Mouse (Mus musculus): ENCODE results near the gene Pde8a.

Gene Pde8a

GRCm38 (mm10) chr7:81209979-81210685, 3.3 kb upstream of the Pde8a start:
- CTCF ChIA-PET = interaction anchor here (0.6 to 1.0 kb wide), 3 partner anchors 9 to 312 kb away, joined by 3 to 5 read pairs (median 4); no protein-coding TSS in a partner anchor

DNA sequence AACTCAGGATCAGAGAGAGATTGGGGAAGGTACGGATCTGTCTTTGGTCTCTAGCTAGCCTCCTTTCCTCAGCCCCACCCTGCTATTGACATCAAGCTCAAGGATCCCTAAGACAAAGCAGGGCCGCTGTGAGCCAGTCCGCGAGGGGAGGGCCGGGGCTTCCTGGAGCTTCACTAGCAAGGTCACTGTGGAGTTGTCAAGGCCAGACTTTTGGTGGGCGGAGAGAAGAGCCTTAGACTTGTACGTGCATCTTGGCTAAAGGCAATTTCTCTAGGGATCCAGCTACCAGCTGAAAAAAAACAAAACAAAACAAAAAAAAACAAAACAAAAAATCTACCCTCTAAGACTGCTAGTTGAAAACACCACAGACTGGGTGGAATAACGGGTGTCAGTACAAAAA, 1.6 kb upstream of the Pde8a start:
- CTCF ChIA-PET = interaction anchor here (0.6 to 0.7 kb wide), 4 partner anchors 88 to 1468 kb away, joined by 3 to 17 read pairs (median 4); no protein-coding TSS in a partner anchor

- CTCF ChIA-PET = interaction anchor here (0.7 kb wide), 1 partner anchor 1468 kb away, joined by 17 read pairs; no protein-coding TSS in a partner anchor
Measured at GRCm38 (mm10) chr7:81212261-81212681, 1.1 kb upstream of the Pde8a start.

DNA sequence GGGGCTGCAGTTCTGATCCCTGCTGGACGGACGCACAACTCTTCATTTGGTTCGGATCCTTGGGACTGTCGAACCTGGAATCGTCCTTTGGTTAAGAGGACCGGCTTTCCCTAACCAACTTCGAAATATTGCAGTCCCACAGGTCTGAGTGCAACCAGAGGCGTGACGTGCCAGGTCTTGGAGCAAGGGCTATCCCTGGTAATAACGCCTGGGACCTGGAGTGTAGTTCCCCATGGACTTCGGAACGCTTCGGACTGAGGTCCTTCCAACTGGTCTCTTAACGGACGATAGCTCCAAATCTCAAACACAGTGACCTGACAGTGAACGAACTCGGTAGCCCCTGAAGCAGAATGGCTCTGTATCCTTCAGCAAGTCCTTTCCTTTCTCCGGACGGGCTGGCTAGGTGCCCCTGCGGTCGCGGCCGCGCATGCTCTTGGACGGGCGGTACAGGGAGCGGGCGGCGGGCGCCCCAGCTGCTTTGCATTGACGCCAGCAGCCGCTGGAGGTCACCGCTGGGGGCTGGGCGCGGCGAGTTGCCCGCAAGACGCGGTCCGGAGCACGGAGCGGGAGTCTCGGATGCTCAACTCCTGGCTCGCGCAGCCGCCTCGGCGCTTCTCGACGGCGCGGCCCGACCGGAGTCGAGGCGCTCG, 574 bp upstream of the Pde8a start:
- CTCF ChIA-PET = no interaction called here

- CTCF ChIA-PET = interaction anchor here (0.5 to 0.6 kb wide), 2 partner anchors 553 to 1278 kb away, joined by 3 read pairs; no protein-coding TSS in a partner anchor
Measured at GRCm38 (mm10) chr7:81214153-81214907, 934 bp downstream of the Pde8a start.

DNA sequence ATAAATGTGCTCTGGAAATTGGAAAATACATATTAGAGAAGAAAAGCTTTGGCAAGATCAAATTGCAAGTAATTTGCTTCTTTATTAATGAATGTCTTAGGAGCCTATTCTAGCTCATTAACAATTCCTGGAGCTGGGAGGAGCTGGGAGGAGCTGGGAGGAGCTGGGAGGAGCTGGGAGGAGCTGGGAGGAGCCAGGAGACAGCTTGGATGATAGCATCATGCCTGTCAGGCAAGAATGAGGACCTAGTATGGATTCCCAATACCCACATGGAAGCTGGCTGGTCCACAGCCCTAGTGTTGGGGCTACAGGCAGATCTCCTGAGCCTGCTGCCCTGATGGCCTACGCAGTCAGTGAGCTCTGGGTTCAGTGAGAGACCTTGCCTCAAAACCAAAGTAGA, 2.6 kb downstream of the Pde8a start:
- CTCF ChIA-PET = no interaction called here

DNA sequence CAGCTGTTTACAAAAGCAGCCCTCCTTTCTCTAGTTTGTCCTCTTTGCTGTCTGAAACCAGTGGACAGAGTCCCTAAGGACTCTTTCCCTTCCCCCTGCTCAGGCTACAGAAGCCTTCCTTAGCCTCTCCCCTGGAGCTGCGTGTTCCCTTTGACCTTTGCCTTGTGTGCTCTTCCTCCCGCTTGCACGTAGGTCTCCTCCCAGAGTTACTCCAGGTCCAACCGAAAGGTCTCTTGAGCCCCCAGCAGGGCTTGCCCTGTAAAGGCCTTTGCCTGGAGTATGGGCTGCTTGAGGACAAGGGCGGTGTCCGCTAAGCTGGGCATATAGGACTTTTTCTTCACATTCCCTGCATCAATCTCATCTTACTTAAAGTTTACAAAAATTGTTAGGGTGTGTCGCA, 5.9 kb downstream of the Pde8a start:
- CTCF ChIA-PET = interaction anchor here (0.5 to 1.8 kb wide), 2 partner anchors 9 to 56 kb away, joined by 5 to 9 read pairs; no protein-coding TSS in a partner anchor

DNA sequence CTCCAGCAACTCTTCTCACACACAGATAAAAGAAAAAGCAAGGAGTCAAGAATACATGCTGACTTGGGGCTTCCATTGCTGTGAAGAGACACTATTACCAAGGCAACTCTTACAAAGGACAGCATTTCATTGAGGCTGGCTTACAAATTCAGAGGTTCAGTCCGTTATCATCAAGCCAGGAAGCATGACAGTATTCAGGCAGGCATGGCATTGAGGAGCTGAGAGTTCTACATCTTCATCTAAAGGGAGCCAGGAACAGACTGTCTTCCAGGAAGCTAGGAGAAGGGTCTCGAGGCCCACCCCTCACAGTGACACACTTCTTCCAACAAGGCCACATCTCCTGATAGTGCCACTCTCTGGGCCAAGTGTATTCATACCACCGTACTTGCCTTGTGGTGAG, 7.0 kb downstream of the Pde8a start:
- CTCF ChIA-PET = interaction anchor here (1.8 kb wide), 1 partner anchor 10 kb away, joined by 5 read pairs; no protein-coding TSS in a partner anchor

GRCm38 (mm10) chr7:81224260-81224659, 10.9 kb downstream of the Pde8a start:
- CTCF ChIA-PET = no interaction called here

GRCm38 (mm10) chr7:81230091-81230792, 16.8 kb downstream of the Pde8a start:
- CTCF ChIA-PET = no interaction called here

- CTCF ChIA-PET = interaction anchor here (0.6 kb wide), 1 partner anchor 757 kb away, joined by 4 read pairs; no protein-coding TSS in a partner anchor
Measured at GRCm38 (mm10) chr7:81232674-81233073, 19.3 kb downstream of the Pde8a start.

DNA sequence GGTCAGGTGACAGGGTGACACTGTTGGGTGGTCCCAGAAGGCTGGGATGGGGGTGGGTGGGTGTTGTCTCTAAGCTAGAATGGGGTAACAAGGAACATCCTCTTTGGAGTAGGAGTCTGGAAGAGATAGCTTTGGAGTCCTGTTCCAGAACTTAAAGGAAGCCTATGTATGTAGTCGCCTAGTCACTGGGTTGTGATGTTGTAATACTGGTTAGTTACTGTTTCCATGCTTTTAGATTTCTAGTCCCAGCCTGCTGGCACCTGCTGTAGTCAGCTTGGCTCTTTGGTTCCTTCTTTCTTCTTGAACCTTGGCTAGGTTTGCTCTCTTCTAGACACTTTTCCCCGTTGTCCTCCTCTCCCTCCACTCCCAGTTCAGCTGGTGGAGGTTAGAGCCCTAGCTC, 21.7 kb downstream of the Pde8a start:
- CTCF ChIA-PET = no interaction called here

DNA sequence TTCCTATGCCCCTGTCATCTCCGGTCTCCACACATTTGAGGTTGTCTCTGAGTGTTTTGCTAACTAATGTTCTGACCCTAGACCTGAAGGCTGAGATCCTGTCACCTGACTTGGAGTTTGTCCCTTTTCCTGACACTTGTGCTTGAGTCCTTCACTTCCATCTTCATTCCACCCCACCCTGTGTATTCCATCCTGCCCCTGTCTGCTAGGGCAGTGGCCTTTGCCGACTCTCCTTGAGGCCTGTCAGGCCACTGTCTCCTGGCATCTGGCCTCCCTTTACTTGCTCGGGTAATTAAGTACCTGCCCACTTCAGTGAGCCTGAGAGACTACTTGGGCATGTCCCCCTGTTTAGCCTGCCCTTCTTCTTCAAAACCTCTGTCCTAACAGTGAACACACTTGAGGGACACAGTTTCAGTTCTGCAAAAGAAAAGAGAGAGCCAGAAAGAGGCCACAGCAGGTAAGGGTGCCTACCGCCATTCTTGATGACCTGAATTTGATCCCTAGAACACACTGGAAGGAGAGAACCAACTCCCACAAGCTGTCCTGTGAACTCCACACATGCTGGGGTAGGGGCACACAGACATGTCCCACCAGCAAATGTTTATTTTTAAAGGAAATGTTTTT, 22.3 kb downstream of the Pde8a start:
- CTCF ChIA-PET = no interaction called here

GRCm38 (mm10) chr7:81243361-81243760, 30.0 kb downstream of the Pde8a start:
- CTCF ChIA-PET = no interaction called here

- CTCF ChIA-PET = no interaction called here
Measured at GRCm38 (mm10) chr7:81249854-81250279, 36.5 kb downstream of the Pde8a start.

DNA sequence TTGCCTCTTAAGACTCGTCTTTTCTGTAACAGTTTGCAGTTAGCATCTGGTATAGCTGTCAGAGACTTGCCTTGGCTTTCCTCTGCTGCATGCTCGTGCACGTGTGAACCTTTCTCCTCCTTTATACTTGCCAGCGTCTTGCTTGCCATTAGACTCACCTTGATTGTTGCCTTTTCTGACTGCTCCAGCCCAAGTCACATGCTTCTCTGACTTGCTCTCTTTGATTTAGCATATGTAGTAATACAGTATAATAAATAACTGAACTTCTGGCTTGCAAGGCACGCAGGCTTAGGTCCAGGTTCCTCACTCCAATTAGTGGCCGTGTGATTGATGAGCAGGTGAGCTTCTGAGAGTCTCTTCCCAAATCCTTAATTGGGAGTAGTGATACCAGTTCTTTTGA, 37.2 kb downstream of the Pde8a start:
- CTCF ChIA-PET = no interaction called here

- CTCF ChIA-PET = no interaction called here
Measured at GRCm38 (mm10) chr7:81251521-81251920, 38.1 kb downstream of the Pde8a start.

DNA sequence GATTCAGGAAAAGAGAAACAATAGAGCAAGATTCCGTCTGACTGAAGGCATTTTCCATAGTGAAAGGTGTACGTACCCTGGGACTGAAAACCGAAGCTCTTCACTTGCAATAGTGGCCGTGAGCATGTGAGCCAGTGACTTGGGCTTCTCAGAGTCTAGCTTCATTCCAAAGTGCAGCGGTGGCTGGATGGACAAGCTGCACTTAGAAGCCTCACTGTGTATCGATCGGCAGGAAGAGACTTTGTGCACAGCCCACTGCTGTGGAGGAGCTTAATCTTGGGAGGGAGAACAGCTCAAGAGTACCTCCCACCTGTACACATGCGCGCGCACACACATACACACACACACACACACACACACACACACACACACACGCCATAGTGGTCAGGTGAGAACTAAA, 39.9 kb downstream of the Pde8a start:
- CTCF ChIA-PET = no interaction called here

GRCm38 (mm10) chr7:81254579-81254978, 41.2 kb downstream of the Pde8a start:
- CTCF ChIA-PET = no interaction called here

DNA sequence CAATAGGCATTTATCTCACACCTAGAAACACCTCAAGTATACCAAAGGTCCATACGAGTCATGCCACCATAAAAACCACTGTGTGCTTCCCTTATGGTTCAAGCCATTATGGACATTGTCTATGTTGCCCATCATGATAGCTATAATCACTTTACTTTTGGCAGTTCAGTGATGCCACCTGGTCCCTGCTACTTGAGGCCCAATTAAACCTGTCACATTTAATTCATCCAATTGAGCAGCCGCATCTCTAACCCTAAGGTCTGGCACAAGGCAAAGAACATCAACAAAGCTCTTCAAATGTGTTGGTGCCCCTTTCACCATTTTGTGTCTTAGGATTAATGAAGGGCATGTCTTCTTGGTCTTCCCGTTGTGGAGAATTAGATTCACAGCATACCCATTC, 42.1 kb downstream of the Pde8a start:
- CTCF ChIA-PET = no interaction called here

DNA sequence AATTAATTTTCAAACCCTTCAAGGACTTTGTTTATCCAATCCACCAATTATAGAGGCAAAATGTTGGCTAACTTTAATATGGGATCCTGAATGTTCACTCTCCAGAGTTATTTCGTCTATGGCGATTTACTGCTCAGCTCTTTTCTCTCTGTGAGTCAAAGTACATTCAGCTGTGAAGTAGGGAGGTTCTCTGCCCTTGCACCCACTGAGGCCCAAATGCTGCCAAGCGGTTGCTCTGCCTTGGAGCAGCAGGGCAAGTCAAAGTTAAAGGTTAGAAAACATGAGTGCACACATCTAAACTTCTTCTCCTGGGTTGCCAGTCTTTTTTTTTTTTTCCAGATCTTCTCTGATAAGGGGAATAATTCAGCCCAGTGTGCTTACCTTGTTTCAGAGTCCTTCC, 43.4 kb downstream of the Pde8a start:
- CTCF ChIA-PET = no interaction called here
